Mouse (Mus musculus) thymus, adult 2 months (tissue): ENCODE data around the gene Dnah2.

ENCODE experiments used
- CTCF ChIP-seq: fragments of 200-500 bp; IDR thresholded peaks from 2 replicates; pipeline ENCODE4 v1.5.1; 2012; ENCODE audit warnings: mild to moderate bottlenecking, control low read depth, low read length, moderate library complexity, borderline replicate concordance; ENCODE audit not compliant: control insufficient read depth, poor library complexity, insufficient read depth; ENCODE audit errors: extremely low read depth
- POLR2A ChIP-seq: fragments of 200-500 bp; IDR thresholded peaks from 2 replicates; pipeline ENCODE4 v1.6.1; 2012; ENCODE audit warnings: mild to moderate bottlenecking, low read length, control low read depth, moderate library complexity; ENCODE audit not compliant: control insufficient read depth, poor library complexity, insufficient read depth; ENCODE audit errors: extremely low read depth

DNA sequence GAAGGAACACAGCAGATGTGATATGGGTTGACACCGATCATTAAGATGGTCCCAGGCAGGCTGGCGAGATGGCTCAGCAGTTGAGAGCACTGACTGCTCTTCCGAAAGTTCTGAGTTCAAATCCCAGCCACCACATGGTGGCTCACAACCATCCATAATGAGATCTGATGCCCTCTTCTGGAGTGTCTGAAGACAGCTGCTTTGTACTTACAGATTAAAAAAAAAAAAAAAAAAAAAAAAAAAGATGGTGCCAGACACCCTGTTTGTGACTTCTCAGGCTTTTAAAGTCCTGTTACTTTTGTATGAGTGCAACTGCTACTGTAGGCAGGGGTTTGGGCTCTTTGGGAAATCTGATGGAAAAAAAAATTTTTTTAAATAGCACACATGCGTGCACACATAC is 160.2 kb downstream of the Dnah2 start:
- no peak for TF ChIP-seq CTCF
- no peak for TF ChIP-seq POLR2A
